In the genomic region with DNA sequence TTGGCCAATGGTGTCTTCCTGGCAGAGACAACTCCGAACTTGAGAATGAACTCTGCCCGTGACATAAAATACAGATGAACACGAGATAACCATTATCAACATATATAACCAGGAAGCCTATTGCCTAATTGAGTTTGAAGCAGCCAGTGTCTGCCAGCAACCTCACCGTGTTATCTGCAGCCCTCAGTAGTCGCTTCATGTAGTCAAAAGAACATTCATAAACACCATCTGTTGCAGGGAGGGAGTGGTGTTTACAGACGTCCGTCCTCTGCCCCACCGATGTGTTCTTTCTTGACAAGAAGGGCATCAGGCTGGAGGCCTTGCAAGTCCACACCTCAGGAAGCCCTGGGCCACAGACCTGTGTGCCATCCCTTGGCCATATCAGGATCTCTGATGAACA, we compare ENCODE assay signal across 26 mouse cellular contexts.
DNase-seq lines count a peak whose midpoint lies in the region; ATAC-seq and TF ChIP-seq lines count a peak whose summit lies in the region.
"Had no signal": no experiment of that assay in that cellular context is flagged by ENCODE, and none has a peak within 500 bp of the region (broad histone marks: within the 10 kb centered on the region; RNA-seq: fewer than 3 reads in every experiment).

No protein-coding gene starts in this region.

- H3K27ac ChIP-seq in kidney, embryonic 14.5 days (ENCODE audit: low read depth, low read length), result peak overlapping the region; percentile 91; the same call in 1 of the 2 replicates
- H3K27ac ChIP-seq in testis, adult 2 months (ENCODE audit: control insufficient read depth, insufficient read depth, low read depth, low read length), result no peak overlapping the region
- no peak overlapping the region for H3K27ac ChIP-seq in liver, embryonic 15.5 days (replicated peaks)
- H3K27ac ChIP-seq: forebrain, embryonic 10.5 days; heart, adult 2 months; hindbrain, embryonic 14.5 days; stomach, embryonic 15.5 days had no signal

- H3K27me3 ChIP-seq in kidney, embryonic 14.5 days (ENCODE audit: control insufficient read depth, insufficient read depth, low read length), result no peaks in the 10 kb centered on the region
- H3K27me3 ChIP-seq in testis, adult 2 months (ENCODE audit: control insufficient read depth, insufficient read depth, low read length), result no peaks in the 10 kb centered on the region
- peaks cover 5% of the 10 kb centered on the region; the same call in 1 of the 2 replicates for H3K27me3 ChIP-seq in liver, embryonic 15.5 days
- H3K27me3 ChIP-seq: CH12.LX; embryonic facial prominence, embryonic 13.5 days; limb, embryonic 12.5 days; Patski; stomach, embryonic 15.5 days had no signal

- no peak for TF ChIP-seq POLR2A in testis, adult 2 months (IDR thresholded peaks at IDR 0.05; ENCODE audit: control insufficient read depth, low read depth, low read length)

- 84% methylated on average over 8 of the region's 8 CpGs for WGBS in kidney, embryonic 14.5 days
- WGBS in liver, embryonic 15.5 days (ENCODE audit: insufficient replicate concordance), result 51% methylated on average over 8 of the region's 8 CpGs

- no peak overlapping the region for H3K4me2 ChIP-seq in kidney, embryonic 14.5 days (replicated peaks; ENCODE audit: low read depth, low read length)
- H3K4me2 ChIP-seq in liver, embryonic 15.5 days, result no peak overlapping the region
- H3K4me2 ChIP-seq: embryonic facial prominence, embryonic 13.5 days; heart, embryonic 12.5 days; hindbrain, embryonic 14.5 days; limb, embryonic 12.5 days; stomach, embryonic 15.5 days had no signal

- H3K4me3 ChIP-seq in kidney, embryonic 14.5 days (ENCODE audit: low read length), result no peak overlapping the region
- peak overlapping the region; percentile 38 for H3K4me3 ChIP-seq in testis, adult 2 months (ENCODE audit: control insufficient read depth, low read depth, low read length)
- no peak overlapping the region for H3K4me3 ChIP-seq in liver, embryonic 15.5 days (replicated peaks)
- H3K4me3 ChIP-seq: embryonic facial prominence, embryonic 13.5 days; forebrain, embryonic 10.5 days; heart, adult 2 months; heart, embryonic 12.5 days; limb, embryonic 12.5 days; stomach, embryonic 15.5 days had no signal

- H3K36me3 ChIP-seq in kidney, embryonic 14.5 days (ENCODE audit: control insufficient read depth, insufficient read depth, low read length), result no peaks in the 10 kb centered on the region
- H3K36me3 ChIP-seq in testis, adult 2 months (ENCODE audit: control insufficient read depth, insufficient read depth, low read length), result no peaks in the 10 kb centered on the region
- H3K36me3 ChIP-seq in liver, embryonic 15.5 days (replicated peaks), result no peaks in the 10 kb centered on the region
- H3K36me3 ChIP-seq: embryonic facial prominence, embryonic 13.5 days; forebrain, embryonic 10.5 days; heart, embryonic 12.5 days; limb, embryonic 12.5 days; stomach, embryonic 15.5 days had no signal

- no peak for ATAC-seq in kidney, embryonic 14.5 days (ENCODE audit: low FRiP score, low TSS enrichment)
- peak; percentile 31; the same call in 1 of the 2 replicates for ATAC-seq in liver, embryonic 15.5 days (ENCODE audit: insufficient read depth)
- ATAC-seq: forebrain, embryonic 16.5 days; lung, postnatal 0 days had no signal

- no peak overlapping the region for H3K9ac ChIP-seq in kidney, embryonic 14.5 days (ENCODE audit: low read depth, low read length)
- no peak overlapping the region for H3K9ac ChIP-seq in liver, embryonic 15.5 days
- H3K9ac ChIP-seq: embryonic facial prominence, embryonic 13.5 days; heart, embryonic 12.5 days; hindbrain, embryonic 14.5 days; limb, embryonic 12.5 days; stomach, embryonic 15.5 days had no signal

- no peak for TF ChIP-seq CTCF in testis, adult 2 months (IDR thresholded peaks at IDR 0.05; ENCODE audit: control insufficient read depth, insufficient read depth, insufficient replicate concordance, low read depth, low read length)

- H3K9me3 ChIP-seq in kidney, embryonic 14.5 days (ENCODE audit: control insufficient read depth, low read length), result no peaks in the 10 kb centered on the region; the same call in 1 of the 2 replicates
- H3K9me3 ChIP-seq in liver, embryonic 15.5 days (replicated peaks), result 0 out of 2 replicates have a peak, but pooled peaks cover 3% of the 10 kb centered on the region
- H3K9me3 ChIP-seq: limb, embryonic 12.5 days; stomach, embryonic 15.5 days had no signal

- H3K4me1 ChIP-seq in kidney, embryonic 14.5 days (ENCODE audit: control insufficient read depth, insufficient read depth, low read length), result peaks cover 29% of the 10 kb centered on the region
- H3K4me1 ChIP-seq in testis, adult 2 months (ENCODE audit: control insufficient read depth, insufficient read depth, low read length), result peaks cover 21% of the 10 kb centered on the region
- 0 out of 2 replicates have a peak, but pooled peaks cover 4% of the 10 kb centered on the region for H3K4me1 ChIP-seq in liver, embryonic 15.5 days (replicated peaks)

- no peak for DNase-seq in kidney, postnatal 36 days
- DNase-seq in testis, postnatal 10 days (ENCODE audit: low spot score), result no peak
- no peak for DNase-seq in left cerebral cortex, adult 9 months (ENCODE audit: low spot score in 2 of 2)
- DNase-seq in thymus, postnatal 25 days, result no peak
- no peak for DNase-seq in adrenal gland, postnatal 10 days
- DNase-seq: adrenal gland, postnatal 14 days; cerebellum, adult 11 months; heart, adult 2 months; lung, adult 18-20 months; midbrain, embryonic 14.5 days; retina, postnatal 1 day; right cerebral cortex, postnatal 14 days; thymus, adult 2 months had no signal
